Mouse (Mus musculus): ENCODE measurements around the gene Ywhab. TPM values are rescaled to one million over a fixed set of nuclear protein-coding genes. Genes with fewer than 3 reads are reported as not detected.

Ywhab gene
- total RNA-seq, 2 experiments from 2014 or later, result 80.1 to 90.3 TPM

- DNase-seq, result no peak
Measured at GRCm38 (mm10) chr2:164009227-164009626, 14.5 kb downstream of the Ywhab start.

GRCm38 (mm10) chr2:164010496-164010895 lies 15.7 kb downstream of the Ywhab start:
- DNase-seq, result no peak

GRCm38 (mm10) chr2:164010944-164011343 lies 16.2 kb downstream of the Ywhab start:
- no peak for DNase-seq

- no peak for DNase-seq
Measured at GRCm38 (mm10) chr2:164015304-164015703, 20.5 kb downstream of the Ywhab start.

- no peak for DNase-seq
Measured at GRCm38 (mm10) chr2:164018910-164019309, 24.1 kb downstream of the Ywhab start.

- DNase-seq, result no peak
Measured at GRCm38 (mm10) chr2:164019943-164020342, 25.2 kb downstream of the Ywhab start.

GRCm38 (mm10) chr2:164022104-164022503 lies 27.3 kb downstream of the Ywhab start:
- no peak for DNase-seq

- DNase-seq, result no peak
Measured at GRCm38 (mm10) chr2:164025150-164025549, 30.4 kb downstream of the Ywhab start, which contains the start of gene Pabpc1l. Pabpc1l (plus strand) TSS chr2:164025450.

GRCm38 (mm10) chr2:164031147-164031546 lies 36.4 kb downstream of the Ywhab start:
- DNase-seq, result no peak

- no peak for DNase-seq
Measured at GRCm38 (mm10) chr2:164032973-164033372, 38.2 kb downstream of the Ywhab start.

- DNase-seq, result peak; percentile 53
Measured at GRCm38 (mm10) chr2:164036520-164037019, 41.8 kb downstream of the Ywhab start.

- no peak for DNase-seq
Measured at GRCm38 (mm10) chr2:164038407-164039028, 43.8 kb downstream of the Ywhab start.

GRCm38 (mm10) chr2:164040949-164041348 lies 46.2 kb downstream of the Ywhab start:
- DNase-seq, result no peak

GRCm38 (mm10) chr2:164041523-164041922 lies 46.8 kb downstream of the Ywhab start:
- no peak for DNase-seq

- DNase-seq, result no peak
Measured at GRCm38 (mm10) chr2:164047197-164047690, 52.5 kb downstream of the Ywhab start.

GRCm38 (mm10) chr2:164053767-164054166 lies 59.0 kb downstream of the Ywhab start:
- DNase-seq, result no peak

GRCm38 (mm10) chr2:164054671-164055070 lies 59.9 kb downstream of the Ywhab start:
- no peak for DNase-seq

GRCm38 (mm10) chr2:164059634-164060235 lies 65.0 kb downstream of the Ywhab start:
- DNase-seq, result no peak

Other genes with a start within 250 kb of the Ywhab start
- 1 to 10 TPM; 1.1 to 2.4 TPM for gene Ada, start 244.7 kb upstream of the Ywhab start, total RNA-seq (2021)
- gene Ccn5, start 174.1 kb upstream of the Ywhab start, total RNA-seq (2021), result 1 to 10 TPM in 1 of 2 experiments, under 1 TPM in 1; 0.40 to 1.9 TPM
- not detected for gene Kcnk15, start 141.3 kb upstream of the Ywhab start, total RNA-seq (2021)
- gene Rims4, start 76.3 kb upstream of the Ywhab start, total RNA-seq (2021), result under 1 TPM; 0.90 to 0.96 TPM
- 1 to 10 TPM in 1 of 2 experiments, under 1 TPM in 1; 0.56 to 1.4 TPM for gene Pabpc1l, start 30.5 kb downstream of the Ywhab start, total RNA-seq (2021)
- 10 to 100 TPM; 13.7 to 15.1 TPM for gene Stk4, start 75.4 kb downstream of the Ywhab start, total RNA-seq (2021)
- gene Tomm34, start 76.2 kb downstream of the Ywhab start, total RNA-seq (2021), result 10 to 100 TPM; 14.7 to 18.7 TPM
- gene Kcns1, start 176.2 kb downstream of the Ywhab start, total RNA-seq (2021), result 1 to 10 TPM; 4.8 to 5.1 TPM
- gene Wfdc5, start 187.8 kb downstream of the Ywhab start, total RNA-seq (2021), result under 1 TPM; 0.47 to 0.52 TPM
- gene Wfdc12, start 195.6 kb downstream of the Ywhab start, total RNA-seq (2021), result not detected
- gene Wfdc15a, start 205.2 kb downstream of the Ywhab start, total RNA-seq (2021), result not detected
- not detected for gene Wfdc15b, start 226.7 kb downstream of the Ywhab start, total RNA-seq (2021)
- not detected for gene Svs2, start 243.5 kb downstream of the Ywhab start, total RNA-seq (2021)

Data from gastrocnemius, postnatal 10 days (tissue).